Mouse (Mus musculus) fibroblast of lung, adult 2 months (primary cell): ENCODE measurements around the gene Ncf2.
A peak's percentile ranks its signal among the peaks of the same experiment; 100 is the strongest.
"Not testable (repeated sequence)": the region's sequence is repeated elsewhere in the genome, so short reads cannot be mapped to it uniquely, and the experiment has no call there.

Experiments
- DNase-seq: peaks from one replicate; pipeline ENCODE4 v3.0.0-alpha.2; 2011; ENCODE audit warnings: low read depth

Ncf2 gene

DNA sequence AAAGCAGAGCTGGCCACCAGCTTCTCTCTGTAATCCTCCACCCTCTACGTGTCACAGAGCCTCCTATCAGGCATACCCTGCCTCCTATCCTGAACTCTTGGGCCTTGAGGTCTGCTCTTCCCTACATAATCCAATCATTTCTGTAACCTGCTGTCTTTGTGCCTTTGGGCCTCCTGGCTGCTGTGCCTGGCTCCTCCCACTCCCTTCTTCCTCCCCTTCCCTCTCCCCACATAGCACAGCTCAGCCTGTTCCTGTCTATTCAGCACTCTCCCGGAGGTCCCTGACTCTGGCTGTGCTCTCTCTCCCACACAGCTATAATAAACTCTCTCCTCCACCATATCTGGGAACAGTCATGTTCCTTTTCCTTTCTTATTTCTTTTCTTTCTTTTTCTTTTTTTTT is at the start of gene Ncf2:
Gene Ncf2 (plus strand): TSS at position 298 of the 400 bp plus-strand sequence.
- DNase-seq: no peak

DNA sequence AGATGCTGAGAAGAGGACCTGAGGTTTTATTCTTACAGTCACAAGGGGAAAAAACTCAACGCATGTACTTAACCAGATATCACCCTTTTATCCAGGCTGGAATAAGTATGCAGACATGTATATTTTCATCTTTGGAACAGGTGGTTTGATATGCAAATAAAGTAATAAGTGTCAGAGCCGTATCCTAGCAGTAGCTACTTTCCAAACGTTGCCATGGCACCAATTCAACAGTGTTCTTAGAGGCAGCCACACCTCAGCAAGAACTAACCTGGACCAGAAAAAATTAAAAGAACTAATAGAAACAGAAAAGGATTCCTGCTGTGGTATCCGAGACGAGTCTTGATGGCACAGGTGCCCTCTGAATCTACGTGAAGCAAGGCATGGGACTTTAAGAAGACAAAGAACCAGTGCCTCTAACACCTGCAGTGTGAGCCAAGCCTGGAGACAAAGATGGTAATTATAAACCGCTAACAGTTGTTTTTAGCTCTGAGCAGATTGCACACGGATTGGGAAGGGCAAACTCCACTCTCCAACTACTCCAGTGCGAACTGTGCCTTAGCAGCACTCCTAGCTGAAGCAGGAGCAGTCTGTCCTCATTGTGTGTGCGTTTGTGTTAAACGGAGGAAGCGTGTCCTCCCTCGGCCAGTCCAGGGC is 49.6 kb upstream of the Ncf2 start, which contains the start of gene Apobec4:
Gene Apobec4 (plus strand): TSS at position 240 of the 654 bp plus-strand sequence.
- no peak for DNase-seq

DNA sequence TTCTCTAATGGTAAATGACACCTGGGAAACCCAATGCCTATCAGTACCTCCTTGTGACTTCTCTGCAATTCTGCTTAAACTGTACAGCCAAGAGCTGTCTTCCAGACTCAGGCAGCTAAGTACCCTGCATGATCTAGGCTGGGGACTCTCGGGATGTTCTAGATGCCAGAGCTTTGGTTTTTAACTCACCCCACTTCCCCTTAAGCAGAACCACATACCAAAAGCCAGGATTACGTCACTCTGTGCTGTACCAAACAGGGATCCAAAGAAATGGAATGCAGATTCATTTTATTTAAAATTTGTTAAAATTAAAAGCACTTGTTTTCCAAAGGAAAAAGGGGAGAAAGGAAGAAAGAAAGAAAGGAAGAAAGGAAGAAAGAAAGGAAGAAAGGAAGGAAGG is 38.2 kb upstream of the Ncf2 start:
- no peak for DNase-seq

DNA sequence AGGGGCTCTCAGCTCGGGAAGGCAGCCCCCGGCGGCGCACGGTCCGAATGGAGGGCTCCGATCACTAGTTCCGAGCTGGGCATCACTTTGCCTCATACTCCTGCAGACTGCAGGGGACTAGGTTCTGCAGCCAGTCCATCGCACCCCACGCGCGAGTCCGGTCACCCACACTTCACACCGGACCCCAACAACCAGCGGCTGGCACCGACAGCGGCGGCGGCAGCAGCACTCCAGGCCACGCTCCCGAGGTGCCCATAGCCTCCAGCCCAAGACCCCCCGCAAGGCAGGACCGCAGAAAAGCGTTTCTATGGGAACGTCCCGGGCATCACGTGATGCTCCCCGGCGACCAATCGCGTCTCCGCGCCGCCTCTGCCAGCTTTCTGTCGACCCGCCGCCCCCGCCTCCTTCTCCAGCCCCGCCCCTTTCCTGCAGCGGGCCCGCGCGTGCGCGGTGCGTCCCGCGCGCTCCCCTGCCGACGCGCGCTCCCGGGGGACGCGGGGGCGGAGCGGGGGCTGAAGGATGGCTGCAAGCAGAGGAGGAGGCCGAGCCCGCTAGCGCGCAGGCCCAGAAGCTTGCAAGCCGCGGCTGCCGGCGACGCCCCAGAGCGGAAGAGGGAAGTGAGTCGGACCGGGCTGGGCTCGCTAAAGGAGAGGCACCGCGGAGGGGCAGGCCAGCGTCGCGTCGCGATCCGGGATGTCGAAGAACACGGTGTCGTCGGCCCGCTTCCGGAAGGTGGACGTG is 33.8 kb upstream of the Ncf2 start, which contains the start of the genes Rgl1 and Arpc5:
Gene Rgl1 (minus strand): TSS at position 320 of the 741 bp plus-strand sequence.
Gene Arpc5 (plus strand): TSS at position 511 of the 741 bp plus-strand sequence.
- DNase-seq: peak; percentile 92

DNA sequence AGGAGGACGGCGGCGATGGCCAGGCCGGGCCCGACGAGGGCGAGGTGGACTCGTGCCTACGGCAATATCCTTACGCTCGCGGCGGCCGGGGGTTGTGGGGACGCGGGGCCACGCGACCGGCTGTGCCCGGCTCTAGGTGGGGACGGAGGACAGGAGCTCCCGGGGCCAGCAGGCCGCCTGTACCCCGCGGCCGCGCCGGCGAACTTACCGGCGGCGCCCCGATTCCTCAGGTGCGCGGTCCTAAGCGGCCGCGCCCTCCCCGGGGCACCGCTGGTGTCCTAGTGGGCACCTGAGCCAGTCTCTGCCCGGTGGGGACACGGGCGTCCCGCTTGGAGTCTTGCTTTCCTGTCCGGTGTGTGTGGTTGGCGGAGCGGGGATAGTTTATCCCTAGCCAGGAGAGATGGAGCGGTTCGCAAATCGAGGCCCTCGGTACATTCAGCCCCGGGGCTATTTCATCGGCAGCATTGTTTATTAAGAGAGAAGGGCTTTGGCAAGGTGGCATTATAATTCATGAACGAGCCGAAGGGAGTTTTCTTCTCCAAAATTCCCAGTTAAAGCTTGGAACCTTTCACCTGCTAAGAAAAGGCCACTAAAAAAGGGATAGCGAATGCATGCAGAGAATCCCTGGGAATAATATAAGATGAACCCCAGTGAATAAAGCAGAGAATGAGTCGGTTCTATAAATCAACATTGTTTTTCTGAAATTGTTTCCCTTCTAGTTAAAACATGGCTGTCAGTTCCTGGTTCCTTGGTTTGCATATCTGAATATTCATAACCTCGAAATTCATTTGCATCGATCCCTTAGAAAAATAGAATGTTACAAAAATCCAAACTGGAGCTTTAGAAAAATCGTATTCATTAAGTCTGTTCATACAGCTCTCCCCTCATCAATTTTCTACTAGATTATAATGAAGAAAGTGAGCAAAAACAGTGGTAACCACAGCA is 32.9 kb upstream of the Ncf2 start:
- no peak for DNase-seq

DNA sequence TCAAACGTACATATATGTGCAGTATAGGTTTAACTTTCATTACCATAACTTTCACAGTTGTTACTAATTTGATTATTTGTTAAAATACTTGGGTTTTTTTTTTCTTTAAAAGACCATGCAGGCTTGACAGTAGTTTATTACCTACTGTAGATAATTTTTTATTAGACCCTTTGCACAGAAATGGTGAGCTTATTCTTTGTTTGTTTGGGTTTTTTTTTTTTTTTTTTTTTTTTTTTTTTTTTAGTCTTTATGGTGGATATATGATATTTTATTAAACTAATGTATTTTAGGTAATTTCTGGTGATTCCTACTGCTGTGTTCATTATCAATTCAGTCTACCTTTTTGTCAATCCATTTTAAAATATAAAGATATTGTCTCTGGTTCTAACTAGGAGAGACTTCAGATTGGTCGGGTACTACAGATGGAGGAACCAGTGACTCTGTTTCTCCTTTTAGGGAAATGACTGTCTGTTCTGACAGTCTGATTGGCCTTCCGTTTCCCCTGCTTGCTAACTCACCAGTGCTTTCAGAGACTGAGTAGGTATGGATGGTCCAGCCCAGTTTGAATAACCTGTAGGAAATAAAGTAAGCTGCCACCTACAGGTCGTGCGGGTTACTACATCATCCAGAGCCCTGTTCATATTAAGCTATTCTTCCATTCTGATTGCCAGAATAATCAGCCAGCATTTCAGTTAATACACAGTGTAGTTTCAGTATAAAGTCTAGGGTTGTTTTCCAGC is 32.1 kb upstream of the Ncf2 start:
- peak; percentile 64 for DNase-seq

DNA sequence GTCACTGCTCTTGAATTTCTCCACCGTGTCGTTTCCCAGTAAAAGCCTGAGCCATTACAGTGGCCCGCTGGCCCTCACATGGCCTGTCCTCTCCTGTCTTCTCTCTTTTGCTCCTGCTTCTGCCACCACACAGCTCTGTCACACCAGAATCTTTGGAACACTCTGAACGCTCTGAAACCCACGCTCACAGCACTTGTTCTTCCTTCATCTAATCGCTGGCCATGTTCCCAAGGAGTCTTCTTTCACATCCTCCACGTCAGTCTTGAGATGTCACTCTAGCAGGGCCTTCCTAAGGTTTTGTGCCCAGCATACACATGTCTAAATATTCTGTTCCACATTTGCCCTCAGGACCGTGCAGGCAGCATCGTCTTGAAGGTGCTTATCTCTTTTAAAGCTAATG is 29.0 kb upstream of the Ncf2 start:
- DNase-seq: no peak

DNA sequence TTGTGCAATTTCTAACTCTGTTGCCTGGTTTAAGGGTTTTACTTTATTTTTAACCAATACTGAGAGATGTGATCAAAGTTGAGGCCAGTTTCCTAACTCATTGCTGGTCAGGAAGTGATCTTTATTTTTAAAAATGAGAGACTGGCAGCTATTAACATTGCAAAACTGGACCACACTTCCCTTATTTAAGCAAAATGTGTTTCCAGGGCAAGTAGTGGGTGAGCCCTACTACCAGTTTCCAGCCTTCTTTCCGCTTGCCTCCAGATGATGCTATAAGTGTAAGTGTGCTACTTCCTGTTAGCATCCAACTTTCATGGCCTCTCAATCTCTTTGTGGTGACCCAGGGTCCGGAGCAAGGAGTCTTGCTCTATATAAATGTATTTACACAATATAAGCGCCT is 25.4 kb upstream of the Ncf2 start:
- not testable (repeated sequence) for DNase-seq

DNA sequence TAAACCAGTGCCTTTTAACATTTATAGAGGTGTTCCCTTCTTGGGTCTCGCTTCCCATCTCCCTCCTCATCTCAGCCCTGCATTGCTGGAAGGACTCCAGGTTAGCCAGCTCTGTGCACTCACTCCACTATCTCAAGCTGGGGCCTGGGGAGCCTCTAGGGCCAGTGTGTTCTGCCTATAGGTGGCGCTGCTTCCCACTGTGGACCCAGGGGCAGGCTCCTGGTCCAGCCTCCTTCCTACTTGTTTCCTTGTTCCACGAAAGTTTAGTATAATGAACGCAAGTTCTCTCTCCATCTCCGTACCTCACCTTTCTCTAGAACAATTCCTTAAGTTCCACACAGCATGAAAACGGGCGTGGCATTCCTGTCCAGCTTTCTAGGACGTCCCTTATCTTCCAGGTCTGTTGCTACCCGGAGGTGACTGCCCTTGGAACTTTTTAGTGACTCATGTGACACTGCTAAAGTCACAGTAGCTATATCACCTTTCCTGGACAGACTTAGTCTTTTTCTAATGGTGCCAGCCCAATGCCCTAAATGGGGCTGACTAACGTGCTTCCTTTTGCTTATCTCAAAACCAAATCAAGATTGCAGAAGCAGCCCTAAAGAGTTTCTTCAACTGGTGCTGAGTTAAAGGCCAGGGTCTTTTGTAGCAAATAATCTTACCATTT is 20.8 kb upstream of the Ncf2 start:
- DNase-seq: no peak

DNA sequence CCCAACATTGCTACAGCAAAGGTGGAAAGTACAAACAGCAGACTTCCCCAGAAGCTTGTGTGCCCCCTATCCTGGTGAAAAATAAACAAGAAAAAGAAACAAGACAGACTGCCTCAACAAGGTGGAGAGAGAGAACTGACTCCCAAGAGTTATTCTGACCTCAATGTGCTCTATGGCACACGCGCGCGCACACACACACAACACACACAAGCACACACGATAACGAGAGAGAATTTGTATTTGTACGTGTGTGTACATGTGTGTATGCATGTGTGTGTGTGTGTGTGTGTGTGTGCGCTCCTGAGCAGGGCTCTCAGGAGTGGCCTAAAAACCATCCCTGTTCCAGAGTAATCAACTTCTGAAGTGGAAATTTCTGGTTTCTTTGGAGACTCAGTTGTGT is 15.4 kb upstream of the Ncf2 start:
- no peak for DNase-seq

DNA sequence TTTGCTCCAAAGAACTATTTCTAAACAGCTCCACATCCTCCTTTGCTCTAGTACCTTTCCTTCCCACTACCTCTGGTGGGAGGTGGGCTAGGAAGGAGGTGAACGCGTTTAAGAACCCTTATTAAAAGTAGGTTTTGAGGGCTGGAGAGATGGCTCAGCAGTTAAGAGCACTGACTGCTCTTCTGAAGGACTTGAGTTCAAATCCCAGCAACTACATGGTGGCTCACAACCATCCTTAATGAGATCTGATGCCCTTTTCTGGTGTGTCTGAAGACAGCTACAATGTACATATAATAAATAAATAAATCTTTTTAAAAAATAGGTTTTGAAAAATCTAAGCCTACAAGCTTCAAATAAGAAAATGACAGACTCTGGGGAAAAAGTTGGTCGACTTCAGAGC is 14.5 kb upstream of the Ncf2 start:
- not testable (repeated sequence) for DNase-seq

DNA sequence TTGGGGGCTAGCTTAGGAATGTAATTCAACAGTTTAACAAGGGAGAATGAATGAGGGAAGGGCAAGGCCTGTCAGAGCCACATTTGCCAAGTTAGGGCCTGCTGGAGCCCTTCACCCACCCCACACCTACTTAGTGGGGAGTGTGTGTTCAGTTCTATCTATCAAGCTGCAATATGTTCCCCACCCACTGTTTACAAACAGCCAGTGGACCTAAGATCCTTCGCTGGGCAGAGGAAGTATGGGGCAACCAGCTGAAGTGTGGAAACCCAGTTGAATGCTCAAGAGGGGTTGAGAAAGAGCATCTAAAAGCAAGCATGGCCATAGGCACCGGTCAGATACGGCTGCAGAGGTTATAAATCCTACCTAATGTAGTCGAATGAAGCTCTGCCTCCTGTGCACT is 13.0 kb upstream of the Ncf2 start:
- no peak for DNase-seq

DNA sequence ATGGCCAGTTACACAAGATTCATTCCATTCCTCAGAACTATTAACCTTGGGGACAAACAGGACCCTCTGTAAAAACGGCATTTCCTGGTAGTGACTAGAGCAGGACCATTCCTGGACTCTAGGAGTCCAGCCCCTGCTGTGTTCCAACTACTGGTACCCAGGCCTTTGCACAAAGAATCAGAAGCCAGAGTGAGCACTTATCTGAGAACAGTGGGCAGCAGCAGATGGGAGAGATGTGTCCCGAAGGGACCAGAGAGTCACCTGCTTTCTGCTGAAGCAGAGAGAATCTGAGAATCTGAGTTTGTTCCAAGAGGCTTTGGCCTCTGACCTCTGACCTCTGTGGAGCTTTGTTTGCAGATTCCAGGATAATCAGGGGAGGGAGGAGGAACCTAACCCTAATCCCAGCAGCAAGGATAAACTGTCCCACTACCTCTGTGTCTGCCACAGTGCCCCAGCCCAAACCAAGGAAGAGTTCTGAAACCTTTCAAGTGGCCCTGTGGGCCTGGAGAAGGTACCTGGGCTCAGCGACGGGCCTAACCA is 11.8 kb upstream of the Ncf2 start:
- no peak for DNase-seq

DNA sequence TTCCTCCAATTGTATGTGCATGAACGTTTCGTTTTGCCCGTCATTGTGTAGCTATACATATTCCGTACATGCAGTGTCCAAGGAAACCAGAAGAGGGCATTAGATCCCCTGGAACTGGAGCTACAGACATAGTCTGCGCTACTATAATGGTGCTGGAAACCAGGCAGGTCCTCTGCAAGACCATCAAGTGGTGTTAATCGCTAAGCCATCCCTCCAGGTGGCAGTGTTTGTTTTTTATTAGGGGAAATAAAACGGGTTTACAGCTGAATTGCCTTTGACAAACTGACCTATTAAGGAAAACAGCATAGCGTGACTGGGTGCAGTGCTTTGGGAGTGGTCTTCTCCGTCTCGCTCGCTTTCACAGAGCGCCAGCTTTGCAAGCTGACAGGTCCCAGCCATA is 9.7 kb upstream of the Ncf2 start:
- peak; percentile 15 for DNase-seq

DNA sequence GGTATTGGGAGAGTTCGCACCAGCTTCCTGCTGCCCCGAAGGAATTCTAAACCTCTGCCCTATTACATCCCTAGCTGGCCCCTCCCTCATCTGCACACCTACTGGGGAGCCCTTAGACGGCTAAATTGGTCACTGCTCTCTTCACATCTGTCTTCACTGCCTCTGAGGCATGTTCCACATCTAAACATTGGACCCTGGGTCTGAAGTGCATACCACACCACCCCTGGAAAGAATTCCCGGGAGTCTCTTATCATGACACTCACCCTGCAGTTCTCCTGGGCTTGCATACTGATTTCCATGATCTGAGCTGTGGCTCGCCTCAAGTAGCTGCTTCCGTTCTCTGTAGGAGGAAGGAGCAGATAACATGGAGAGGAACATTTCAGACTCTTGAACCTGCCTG is 9.2 kb upstream of the Ncf2 start:
- DNase-seq: no peak

DNA sequence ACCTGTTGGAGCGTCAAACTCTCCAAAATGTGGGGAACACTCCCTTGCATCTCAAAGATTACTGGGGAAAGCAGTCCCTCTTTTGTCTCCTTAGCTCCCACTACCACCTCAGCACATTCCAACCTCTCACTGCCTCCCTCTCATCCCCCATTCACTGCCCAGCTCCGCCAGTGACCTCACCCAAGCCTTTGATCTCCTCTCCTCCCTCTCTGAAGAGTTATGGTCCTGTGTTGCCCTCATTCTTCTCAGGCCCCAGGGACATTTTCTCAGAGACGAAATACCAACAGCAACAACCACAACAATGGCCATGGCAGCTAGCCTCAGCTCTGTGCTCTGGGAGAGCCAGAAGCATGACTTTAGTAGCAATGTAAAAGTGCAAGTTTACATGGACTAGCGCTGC is 8.7 kb upstream of the Ncf2 start:
- no peak for DNase-seq

DNA sequence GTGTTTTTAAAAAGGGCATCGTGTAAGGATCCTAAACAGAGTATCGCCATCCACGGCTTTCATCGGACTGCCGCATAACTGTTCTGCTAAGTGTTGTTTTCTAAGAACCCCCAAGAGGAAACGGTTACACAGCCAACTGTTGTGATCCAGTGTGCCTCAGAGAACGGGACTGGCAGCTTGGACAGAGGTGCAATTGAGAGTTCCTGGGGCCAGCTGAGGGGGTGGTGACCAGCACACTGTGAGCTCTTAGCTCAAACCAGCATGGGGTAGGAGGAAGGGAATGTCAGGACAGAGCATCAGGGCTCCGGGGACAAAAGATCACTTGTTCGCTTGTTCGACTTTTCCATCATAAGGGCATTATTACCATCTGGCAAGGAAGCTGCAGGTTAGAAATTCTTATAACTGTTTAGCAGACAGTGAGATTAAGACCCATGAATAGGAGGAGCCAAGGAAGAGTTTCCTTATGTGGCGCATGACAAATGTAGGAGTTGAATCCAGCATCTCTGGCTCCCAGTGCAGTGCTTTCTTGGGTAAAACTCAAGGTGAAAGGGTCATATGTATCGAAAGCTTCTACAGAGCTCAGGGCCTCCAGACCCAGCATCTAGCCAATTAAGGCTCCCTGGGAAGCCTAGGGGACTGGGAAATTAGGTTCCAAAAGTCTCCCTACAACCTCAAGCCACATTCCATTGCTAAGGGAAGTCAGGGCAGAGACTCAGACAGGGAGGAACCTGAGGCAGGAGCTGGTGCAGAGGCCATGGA is 7.1 kb upstream of the Ncf2 start:
- peak; percentile 27 for DNase-seq

DNA sequence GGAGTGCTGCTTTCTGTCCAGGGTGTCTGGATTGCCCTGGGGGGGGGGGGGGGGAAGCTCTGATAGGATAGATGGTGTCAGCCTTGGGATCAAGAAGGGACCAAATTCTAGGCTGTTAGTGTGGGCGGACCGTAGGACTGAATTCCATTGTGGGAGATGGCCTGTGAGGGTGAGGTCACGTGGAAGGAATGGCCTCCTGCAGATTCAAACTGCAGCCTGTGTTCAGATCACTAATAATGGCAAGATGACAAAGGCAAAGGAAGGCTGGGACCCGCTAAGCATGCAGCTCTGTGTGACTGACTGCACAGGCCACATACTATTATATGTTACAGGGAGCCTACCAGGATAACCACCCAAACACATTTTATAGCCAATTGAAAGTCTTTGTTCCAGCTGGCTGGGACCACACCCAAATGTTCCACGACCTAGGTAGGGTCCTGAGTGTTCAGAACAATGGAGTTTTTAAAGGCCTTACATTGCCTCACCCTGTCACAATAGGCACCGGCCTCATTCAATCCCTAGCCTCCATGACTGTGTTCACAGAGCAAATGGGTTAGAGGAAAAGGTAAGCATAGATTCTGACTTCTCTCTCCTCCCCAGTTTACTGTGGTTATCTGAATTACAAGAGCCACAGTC is 6.4 kb upstream of the Ncf2 start:
- DNase-seq: no peak

DNA sequence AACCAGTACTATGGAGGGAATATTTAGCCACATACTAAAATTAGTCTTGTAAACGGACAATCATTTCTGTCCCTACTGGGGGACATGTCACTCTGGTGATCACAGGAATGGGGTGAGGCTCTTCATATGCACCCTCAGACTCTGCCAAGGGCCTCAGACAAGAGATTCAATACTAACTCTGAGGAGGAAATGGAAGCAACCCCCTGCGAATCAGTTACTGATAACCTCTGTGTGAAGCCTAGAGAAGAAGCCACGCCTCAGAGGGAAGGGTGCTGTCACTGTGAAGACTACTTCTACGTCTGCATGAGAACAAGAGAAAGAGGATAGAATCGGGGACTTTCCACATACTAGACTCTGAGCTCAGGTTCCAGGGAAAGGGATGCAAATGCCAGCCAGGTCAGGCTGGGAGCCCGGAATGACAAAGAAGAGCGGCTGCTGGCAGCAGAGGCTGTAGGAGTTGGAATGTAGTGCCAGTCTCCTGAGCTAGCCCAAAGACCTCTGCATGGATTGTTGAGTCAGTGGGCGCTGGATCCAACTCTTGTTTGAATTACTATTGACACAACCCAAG is 4.2 kb upstream of the Ncf2 start:
- DNase-seq: no peak
